Mouse (Mus musculus): Measurements from ENCODE around the gene Tmem151a. TPM values are rescaled to one million over a fixed set of nuclear protein-coding genes. Genes with fewer than 3 reads are reported as not detected.
A peak's percentile ranks its signal among the peaks of the same experiment; 100 is the strongest.

The Tmem151a gene
- polyA plus RNA-seq, 1 experiment from 2014 or later: 0.04 TPM

DNA sequence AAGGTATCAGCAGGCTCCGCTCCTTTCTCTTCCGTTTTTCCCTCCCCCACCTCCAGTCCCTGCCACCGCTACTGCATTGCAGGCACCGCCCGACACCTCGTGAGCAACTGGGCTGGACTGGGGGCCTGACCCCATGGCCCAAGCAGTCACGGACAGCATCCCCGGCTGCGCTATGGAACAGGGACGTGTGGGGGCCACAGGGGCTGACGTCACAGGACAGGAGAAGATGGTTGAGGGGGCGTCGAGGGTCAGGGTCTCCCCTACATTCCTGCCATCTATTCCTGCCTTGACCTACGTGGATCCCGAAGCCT is 542 bp downstream of the Tmem151a start:
- no peak overlapping the region for H3K27ac ChIP-seq
- no peak overlapping the region; the same call in 1 of the 2 replicates for H3K4me3 ChIP-seq (ENCODE audit: inconsistent target)
- no peaks in the 10 kb centered on the region for H3K36me3 ChIP-seq (ENCODE audit: inconsistent target)
- peaks cover 9% of the 10 kb centered on the region; the same call in 1 of the 2 replicates for H3K79me2 ChIP-seq (ENCODE audit: inconsistent target)
- 11% methylated on average over 15 of the region's 15 CpGs for WGBS (ENCODE audit: missing documents)

DNA sequence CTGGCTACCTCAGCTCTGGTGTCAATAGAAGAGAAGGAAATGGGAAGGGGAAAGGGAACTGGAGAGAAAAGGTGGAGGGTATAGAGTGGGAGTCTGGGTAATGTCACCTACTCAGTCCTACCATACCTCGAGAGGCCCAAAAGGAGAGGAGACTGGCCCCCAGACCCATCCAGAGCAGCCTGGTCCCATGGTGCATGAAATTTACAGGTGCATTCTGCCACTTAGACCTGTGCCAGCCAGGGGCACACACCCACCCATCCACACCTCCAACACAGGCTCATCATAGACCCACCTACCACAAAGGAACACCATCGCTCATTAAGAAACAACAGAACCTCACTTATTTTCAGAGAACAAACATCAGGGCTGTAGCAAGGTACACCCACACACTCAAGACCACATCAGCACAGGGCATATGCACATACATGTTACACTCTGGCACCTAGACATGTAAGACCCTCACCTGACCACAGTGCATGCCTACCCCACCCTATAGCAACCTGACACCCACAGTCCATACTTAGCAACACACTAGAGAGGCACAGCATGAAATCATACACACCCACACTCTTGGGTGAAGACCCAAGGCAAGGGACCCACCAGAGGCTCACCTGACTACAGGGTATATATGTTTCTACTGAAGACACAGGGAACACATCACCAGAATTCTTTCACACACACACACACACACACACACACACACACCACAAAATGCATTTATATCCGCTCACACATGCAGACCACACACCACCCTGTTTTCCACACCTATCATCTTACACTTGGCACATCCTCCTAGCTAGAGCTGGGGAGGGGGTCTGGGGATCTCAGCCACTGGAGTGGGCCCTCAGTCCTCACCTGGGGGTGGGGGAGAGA is 1.1 kb downstream of the Tmem151a start:
- Histone ChIP-seq H3K36me3 (ENCODE audit: inconsistent target) (no peaks in the 10 kb centered on the region), H3K79me2 (ENCODE audit: inconsistent target) (peaks cover 6% of the 10 kb centered on the region; the same call in 1 of the 2 replicates), H3K27ac (no peak overlapping the region), H3K4me3 (ENCODE audit: inconsistent target) (no peak overlapping the region)
- WGBS (ENCODE audit: missing documents): 55% methylated on average over 3 of the region's 3 CpGs

DNA sequence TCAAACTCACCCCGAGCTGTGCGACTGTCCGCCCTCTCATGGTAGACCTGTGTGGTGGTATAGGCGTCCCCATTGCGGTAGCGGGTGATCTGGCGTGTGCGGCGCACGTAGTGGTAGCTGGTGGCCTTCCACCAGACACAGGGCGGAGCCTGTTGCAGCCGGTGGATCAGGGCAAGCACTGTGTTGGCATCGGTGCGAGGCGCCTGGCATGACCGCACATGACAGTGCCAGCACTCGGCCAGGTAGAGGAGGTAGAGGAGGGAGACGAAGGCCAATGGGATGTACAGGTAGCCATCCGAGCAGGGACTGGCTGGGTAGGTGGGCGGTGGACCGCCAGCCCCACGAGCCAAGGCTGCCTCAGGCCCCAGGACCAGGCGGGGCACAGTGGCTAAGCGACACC is 2.7 kb downstream of the Tmem151a start:
- Histone ChIP-seq H3K79me2 (ENCODE audit: inconsistent target) (no peaks in the 10 kb centered on the region), H3K36me3 (ENCODE audit: inconsistent target) (no peaks in the 10 kb centered on the region), H3K27ac (no peak overlapping the region), H3K4me3 (ENCODE audit: inconsistent target) (no peak overlapping the region)
- WGBS (ENCODE audit: missing documents): 73% methylated on average over 24 of the region's 24 CpGs

- Histone ChIP-seq H3K36me3 (ENCODE audit: inconsistent target) (no peaks in the 10 kb centered on the region), H3K79me2 (ENCODE audit: inconsistent target) (no peaks in the 10 kb centered on the region)
- 64% methylated on average over 13 of the region's 18 CpGs for whole genome bisulfite sequencing (ENCODE audit: missing documents)
Measured at GRCm38 (mm10) chr19:5082005-5082404, 3.3 kb downstream of the Tmem151a start.

GRCm38 (mm10) chr19:5079279-5079678 is 6.1 kb downstream of the Tmem151a start:
- Histone ChIP-seq H3K36me3 (ENCODE audit: inconsistent target) (no peaks in the 10 kb centered on the region), H3K4me3 (ENCODE audit: inconsistent target) (no peak overlapping the region), H3K27ac (no peak overlapping the region), H3K79me2 (ENCODE audit: inconsistent target) (no peaks in the 10 kb centered on the region)
- WGBS (ENCODE audit: missing documents): 100% methylated on average over 1 of the region's 1 CpGs

More at GRCm38 (mm10) chr19:5082005-5082404, 3.3 kb downstream of the Tmem151a start:
- Histone ChIP-seq H3K4me3 (ENCODE audit: inconsistent target) (no peak overlapping the region), H3K27ac (no peak overlapping the region)

GRCm38 (mm10) chr19:5073518-5073917 is 11.8 kb downstream of the Tmem151a start:
- Histone ChIP-seq H3K36me3 (ENCODE audit: inconsistent target) (no peaks in the 10 kb centered on the region), H3K27ac (no peak overlapping the region), H3K79me2 (ENCODE audit: inconsistent target) (no peaks in the 10 kb centered on the region), H3K4me3 (ENCODE audit: inconsistent target) (no peak overlapping the region)
- 40% methylated on average over 5 of the region's 5 CpGs for WGBS (ENCODE audit: missing documents)

DNA sequence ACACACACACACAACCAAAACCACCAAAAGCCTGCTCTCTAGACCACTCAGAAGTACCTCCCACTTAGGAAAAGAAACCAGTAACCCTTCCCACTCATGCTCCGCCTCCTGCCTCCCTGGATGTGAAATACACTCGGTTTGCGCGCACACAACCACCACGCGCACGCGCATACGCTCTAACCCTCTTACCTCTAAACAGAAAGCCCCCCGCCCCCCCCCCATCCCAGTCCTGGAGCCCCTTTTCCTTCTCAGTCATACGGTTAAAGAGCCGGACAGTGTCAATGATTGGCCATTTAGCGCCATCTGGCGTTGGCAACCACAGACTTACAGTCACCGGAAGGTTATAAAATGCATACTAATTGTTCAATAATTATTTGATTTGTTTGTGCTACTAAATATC is 12.3 kb downstream of the Tmem151a start:
- H3K36me3 ChIP-seq (ENCODE audit: inconsistent target): no peaks in the 10 kb centered on the region
- H3K79me2 ChIP-seq (ENCODE audit: inconsistent target): no peaks in the 10 kb centered on the region
- no peak overlapping the region for H3K27ac ChIP-seq
- peak overlapping the region; percentile 32 for H3K4me3 ChIP-seq (ENCODE audit: inconsistent target)
- 1% methylated on average over 15 of the region's 15 CpGs for WGBS (ENCODE audit: missing documents)

DNA sequence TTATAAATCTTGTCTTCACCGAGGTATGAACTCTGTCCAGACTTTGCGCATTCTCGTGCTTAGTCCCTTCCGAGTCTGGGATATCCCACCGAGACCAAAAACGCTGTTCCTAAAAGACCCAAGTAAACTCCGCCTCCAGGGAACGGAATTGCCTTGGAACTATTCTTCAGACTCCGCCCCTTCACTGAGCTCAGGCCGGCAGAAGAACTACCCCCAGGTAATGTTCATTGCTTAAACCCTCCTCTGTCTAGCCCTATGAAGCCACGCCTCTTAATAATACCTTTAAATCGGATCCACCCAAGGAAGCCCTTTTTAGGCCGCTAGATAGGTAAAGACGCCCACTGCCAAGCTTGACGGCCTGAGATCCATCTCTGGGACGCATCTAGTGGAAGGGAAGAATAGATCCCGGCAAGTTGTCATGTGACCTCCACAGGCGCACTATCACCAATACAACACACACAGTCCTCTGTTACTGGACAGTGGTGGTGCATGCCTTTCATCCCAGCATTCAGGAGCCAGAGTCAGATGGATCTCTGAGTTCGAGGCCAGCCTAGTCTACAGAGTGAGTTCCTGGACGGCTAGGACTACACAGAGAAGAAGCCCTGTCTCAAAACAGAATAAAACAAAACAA is 12.8 kb downstream of the Tmem151a start:
- H3K4me3 ChIP-seq (ENCODE audit: inconsistent target): peak overlapping the region; percentile 32
- H3K79me2 ChIP-seq (ENCODE audit: inconsistent target): no peaks in the 10 kb centered on the region
- H3K36me3 ChIP-seq (ENCODE audit: inconsistent target): no peaks in the 10 kb centered on the region
- WGBS (ENCODE audit: missing documents): 12% methylated on average over 20 of the region's 20 CpGs
- H3K27ac ChIP-seq: no peak overlapping the region

DNA sequence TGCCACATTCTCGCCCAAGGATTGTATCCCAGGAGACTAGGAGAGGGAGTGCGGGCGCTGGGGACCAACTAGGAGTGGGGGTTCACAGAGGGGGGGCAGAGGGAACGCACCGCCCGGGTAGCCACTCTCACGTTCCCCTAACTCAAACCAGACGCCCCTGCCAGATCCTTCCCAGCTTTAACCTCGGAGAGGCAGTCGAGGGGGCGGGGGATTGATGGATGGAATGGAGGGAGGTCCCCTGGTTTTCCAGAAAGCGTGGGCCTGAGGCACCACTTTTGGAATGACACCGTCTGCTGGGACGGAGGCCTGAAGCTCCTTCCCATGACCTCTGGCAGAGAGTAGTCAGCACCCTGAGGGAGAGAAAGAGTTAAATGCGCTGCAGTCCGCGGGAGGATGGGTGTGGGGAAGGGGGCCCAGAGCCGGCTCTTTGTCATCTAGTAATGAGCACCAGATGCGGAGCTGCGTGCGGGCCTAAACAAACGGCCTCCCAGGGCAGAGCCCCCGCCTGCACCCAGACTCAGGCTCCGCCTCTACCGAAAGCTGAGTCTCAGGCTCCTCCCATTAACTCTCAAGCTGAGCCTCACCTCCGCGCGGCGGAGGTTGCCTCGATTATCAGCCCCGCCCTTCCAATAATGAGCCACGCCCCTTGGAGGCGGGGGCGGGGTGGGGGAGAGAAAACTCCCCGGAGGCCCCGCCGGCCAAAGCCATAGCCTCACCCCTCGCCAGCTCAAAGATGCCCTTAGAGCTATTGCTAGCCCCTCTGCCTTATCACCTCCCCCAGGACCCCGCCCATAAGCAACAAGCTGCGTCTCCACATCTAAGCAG is 13.6 kb downstream of the Tmem151a start:
- no peak overlapping the region for H3K27ac ChIP-seq

DNA sequence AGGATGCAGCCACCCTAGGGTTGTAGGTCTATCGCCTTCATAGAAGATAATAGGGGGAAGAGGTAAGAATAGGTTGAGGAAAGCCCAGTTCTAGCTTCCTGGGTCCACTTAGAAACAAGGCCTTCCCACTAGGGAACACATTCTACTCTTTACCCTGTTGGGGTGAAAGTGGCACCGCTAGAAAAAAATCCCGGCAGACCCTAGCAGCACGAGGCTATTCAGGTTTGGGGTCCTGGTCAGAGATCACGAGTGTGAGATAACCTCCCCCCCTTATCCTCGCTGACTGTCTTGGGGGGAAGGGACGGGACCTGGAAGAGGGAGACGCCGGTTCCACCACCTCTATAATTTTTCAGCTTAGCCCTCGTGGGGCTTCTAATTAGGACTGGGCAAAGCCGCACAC is 14.3 kb downstream of the Tmem151a start:
- H3K36me3 ChIP-seq (ENCODE audit: inconsistent target): no peaks in the 10 kb centered on the region
- no peaks in the 10 kb centered on the region for H3K79me2 ChIP-seq (ENCODE audit: inconsistent target)
- H3K4me3 ChIP-seq (ENCODE audit: inconsistent target): no peak overlapping the region
- H3K27ac ChIP-seq: no peak overlapping the region
- 73% methylated on average over 11 of the region's 11 CpGs for WGBS (ENCODE audit: missing documents)

More for the DNA sequence above, 13.6 kb downstream of the Tmem151a start:
- Histone ChIP-seq H3K79me2 (ENCODE audit: inconsistent target) (no peaks in the 10 kb centered on the region), H3K36me3 (ENCODE audit: inconsistent target) (no peaks in the 10 kb centered on the region), H3K4me3 (ENCODE audit: inconsistent target) (peak overlapping the region; percentile 32)
- 12% methylated on average over 40 of the region's 40 CpGs for WGBS (ENCODE audit: missing documents)

GRCm38 (mm10) chr19:5069978-5070377 is 15.4 kb downstream of the Tmem151a start:
- no peak overlapping the region for H3K4me3 ChIP-seq (ENCODE audit: inconsistent target)
- no peak overlapping the region for H3K27ac ChIP-seq
- no peaks in the 10 kb centered on the region for H3K36me3 ChIP-seq (ENCODE audit: inconsistent target)
- 93% methylated on average over 7 of the region's 7 CpGs for WGBS (ENCODE audit: missing documents)
- no peaks in the 10 kb centered on the region for H3K79me2 ChIP-seq (ENCODE audit: inconsistent target)

GRCm38 (mm10) chr19:5069486-5069885 is 15.8 kb downstream of the Tmem151a start:
- Histone ChIP-seq H3K4me3 (ENCODE audit: inconsistent target) (no peak overlapping the region), H3K79me2 (ENCODE audit: inconsistent target) (no peaks in the 10 kb centered on the region), H3K36me3 (ENCODE audit: inconsistent target) (no peaks in the 10 kb centered on the region), H3K27ac (no peak overlapping the region)
- 85% methylated on average over 5 of the region's 5 CpGs for WGBS (ENCODE audit: missing documents)

- H3K4me3 ChIP-seq (ENCODE audit: inconsistent target): no peak overlapping the region
- WGBS (ENCODE audit: missing documents): 62% methylated on average over 21 of the region's 21 CpGs
- no peak overlapping the region for H3K27ac ChIP-seq
- H3K79me2 ChIP-seq (ENCODE audit: inconsistent target): no peaks in the 10 kb centered on the region
- no peaks in the 10 kb centered on the region for H3K36me3 ChIP-seq (ENCODE audit: inconsistent target)
Measured at GRCm38 (mm10) chr19:5068570-5069234, 16.6 kb downstream of the Tmem151a start.

DNA sequence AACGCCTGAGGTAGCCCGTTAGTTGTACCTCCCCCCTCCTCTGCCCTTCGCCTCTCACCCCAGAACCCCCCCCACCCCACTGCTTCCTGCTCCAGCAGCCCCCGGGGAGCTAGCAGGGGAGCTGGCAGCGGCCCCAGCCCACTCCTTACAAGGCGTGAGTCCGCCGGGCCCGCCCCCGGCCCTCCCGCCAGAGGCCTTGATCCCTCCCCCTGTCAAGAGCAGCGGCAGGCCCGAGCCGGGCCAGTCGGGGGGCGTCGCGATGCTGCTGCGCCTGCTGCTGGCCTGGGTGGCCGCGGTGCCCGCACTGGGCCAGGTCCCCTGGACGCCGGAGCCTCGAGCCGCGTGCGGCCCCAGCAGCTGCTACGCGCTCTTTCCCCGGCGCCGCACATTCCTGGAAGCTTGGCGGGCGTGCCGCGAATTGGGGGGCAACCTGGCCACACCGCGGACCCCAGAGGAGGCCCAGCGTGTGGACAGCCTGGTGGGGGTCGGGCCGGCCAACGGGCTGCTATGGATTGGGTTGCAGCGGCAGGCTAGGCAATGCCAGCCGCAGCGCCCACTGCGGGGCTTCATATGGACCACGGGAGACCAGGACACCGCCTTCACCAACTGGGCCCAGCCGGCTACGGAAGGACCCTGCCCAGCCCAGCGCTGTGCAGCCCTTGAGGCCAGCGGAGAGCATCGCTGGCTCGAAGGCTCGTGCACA is 17.3 kb downstream of the Tmem151a start, which contains the start of gene Cd248:
Gene Cd248, plus strand, starts transcription at position 212 of the 703 bp plus-strand sequence.
- H3K4me3 ChIP-seq (ENCODE audit: inconsistent target): no peak within 1 kb of the TSS
- no peaks in the 10 kb centered on the region for H3K36me3 ChIP-seq (ENCODE audit: inconsistent target)
- H3K27ac ChIP-seq: no peak within 1 kb of the TSS
- 6% methylated on average over 40 of the region's 56 CpGs for WGBS (ENCODE audit: missing documents)
- no peaks in the 10 kb centered on the region for H3K79me2 ChIP-seq (ENCODE audit: inconsistent target)

Data from macrophage (primary cell).